In the genomic region with DNA sequence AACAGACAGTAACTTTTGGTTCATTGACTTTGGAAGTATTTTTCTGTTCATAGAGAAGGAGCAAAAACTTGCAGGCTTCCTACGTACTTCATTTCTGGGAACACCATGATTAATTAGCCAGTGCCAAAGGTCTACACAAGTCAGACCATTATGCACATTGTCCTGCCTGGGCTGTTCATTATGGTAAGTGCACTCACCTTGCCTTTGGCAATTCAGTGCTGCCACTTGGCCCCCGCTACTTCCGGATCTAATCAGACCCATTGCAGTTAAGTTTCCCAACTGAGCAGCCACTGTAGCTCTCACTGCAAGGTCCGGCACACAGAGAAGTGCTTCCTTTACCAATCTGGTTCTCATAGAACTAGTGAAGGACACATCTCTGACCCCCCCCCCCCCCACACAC, we compare ENCODE assay signal across 20 mouse cellular contexts.
"Had no signal": no experiment of that assay in that cellular context is flagged by ENCODE, and none has a peak within 500 bp of the region (broad histone marks: within the 10 kb centered on the region; RNA-seq: fewer than 3 reads in every experiment).

No protein-coding gene starts in this region.

- ATAC-seq: intestine, embryonic 15.5 days; liver, postnatal 0 days; lung, postnatal 0 days; midbrain, embryonic 15.5 days had no signal

- H3K9ac ChIP-seq: intestine, embryonic 15.5 days; limb, embryonic 12.5 days; limb, embryonic 15.5 days; liver, embryonic 14.5 days; liver, postnatal 0 days; lung, embryonic 14.5 days; midbrain, embryonic 12.5 days; midbrain, embryonic 15.5 days; neural tube, embryonic 12.5 days; neural tube, embryonic 15.5 days; stomach, embryonic 15.5 days had no signal

- H3K27me3 ChIP-seq: intestine, embryonic 15.5 days; limb, embryonic 12.5 days; limb, embryonic 15.5 days; midbrain, embryonic 12.5 days; midbrain, embryonic 15.5 days; neural tube, embryonic 12.5 days; neural tube, embryonic 15.5 days; stomach, embryonic 15.5 days had no signal

- H3K27ac ChIP-seq: intestine, embryonic 15.5 days; kidney, postnatal 0 days; limb, embryonic 12.5 days; limb, embryonic 15.5 days; liver, embryonic 14.5 days; macrophage; midbrain, embryonic 12.5 days; midbrain, embryonic 15.5 days; neural tube, embryonic 12.5 days; neural tube, embryonic 15.5 days; stomach, embryonic 15.5 days had no signal

- DNase-seq: left cerebral cortex, postnatal 4 days; liver, postnatal 0 days; lung, embryonic 14.5 days; right cerebral cortex, adult 18-20 months; right cerebral cortex, postnatal 14 days; right cerebral cortex, postnatal 4 days; thymus, postnatal 25 days had no signal

- H3K4me2 ChIP-seq: intestine, embryonic 15.5 days; limb, embryonic 12.5 days; limb, embryonic 15.5 days; liver, embryonic 11.5 days; lung, embryonic 14.5 days; midbrain, embryonic 12.5 days; midbrain, embryonic 15.5 days; neural tube, embryonic 12.5 days; neural tube, embryonic 15.5 days; stomach, embryonic 15.5 days had no signal

- H3K4me3 ChIP-seq: intestine, embryonic 15.5 days; limb, embryonic 12.5 days; limb, embryonic 15.5 days; midbrain, embryonic 12.5 days; midbrain, embryonic 15.5 days; neural tube, embryonic 12.5 days; neural tube, embryonic 15.5 days; stomach, embryonic 15.5 days had no signal

- H3K4me1 ChIP-seq: intestine, embryonic 15.5 days; limb, embryonic 12.5 days; limb, embryonic 15.5 days; midbrain, embryonic 12.5 days; midbrain, embryonic 15.5 days; neural tube, embryonic 12.5 days; neural tube, embryonic 15.5 days; stomach, embryonic 15.5 days had no signal

- H3K36me3 ChIP-seq: intestine, embryonic 15.5 days; limb, embryonic 12.5 days; limb, embryonic 15.5 days; midbrain, embryonic 12.5 days; midbrain, embryonic 15.5 days; neural tube, embryonic 12.5 days; neural tube, embryonic 15.5 days; stomach, embryonic 15.5 days had no signal

- H3K9me3 ChIP-seq: intestine, embryonic 15.5 days; limb, embryonic 12.5 days; limb, embryonic 15.5 days; midbrain, embryonic 12.5 days; midbrain, embryonic 15.5 days; neural tube, embryonic 12.5 days; neural tube, embryonic 15.5 days; stomach, embryonic 15.5 days had no signal
